Mouse (Mus musculus) intestine, embryonic 16.5 days (tissue): ENCODE measurements around the gene Wipf3. TPM values are rescaled to one million over a fixed set of nuclear protein-coding genes. Genes with fewer than 3 reads are reported as not detected.

Source experiments
- ATAC-seq: fragments of 200-750 bp; cut with Nextera tagmentation; 2 replicates; pipeline ENCODE4 v1.8.0; 2017; ENCODE audit warnings: moderate TSS enrichment, moderate library complexity
- H3K27ac ChIP-seq: fragments of 300-500 bp; sonication (generic); 2 replicates; pipeline ENCODE4 v1.5.1; 2014; ENCODE audit warnings: mild to moderate bottlenecking, low read length
- H3K27me3 ChIP-seq: fragments of 300-500 bp; sonication (generic); replicated peaks from 2 replicates; pipeline ENCODE4 v1.6.1; 2014; ENCODE audit warnings: low read length, control low read depth, mixed read lengths; ENCODE audit not compliant: control insufficient read depth, insufficient read depth
- H3K36me3 ChIP-seq: fragments of 300-500 bp; sonication (generic); 2 replicates; pipeline ENCODE4 v1.6.1; 2014; ENCODE audit warnings: low read length, control low read depth; ENCODE audit not compliant: control insufficient read depth, insufficient read depth
- H3K4me1 ChIP-seq: fragments of 300-500 bp; sonication (generic); 2 replicates; pipeline ENCODE4 v1.6.1; 2014; ENCODE audit warnings: low read length, control low read depth, mixed read lengths; ENCODE audit not compliant: control insufficient read depth, insufficient read depth
- H3K4me2 ChIP-seq: fragments of 300-500 bp; sonication (generic); 2 replicates; pipeline ENCODE4 v1.6.1; 2014; ENCODE audit warnings: low read depth, low read length, control low read depth
- H3K4me3 ChIP-seq: fragments of 300-500 bp; sonication (generic); 2 replicates; pipeline ENCODE4 v1.5.1; 2014; ENCODE audit warnings: mild to moderate bottlenecking, low read length
- H3K9ac ChIP-seq: fragments of 300-500 bp; sonication (generic); 2 replicates; pipeline ENCODE4 v1.6.1; 2014; ENCODE audit warnings: low read depth, low read length
- H3K9me3 ChIP-seq: fragments of 300-500 bp; sonication (generic); 2 replicates; pipeline ENCODE4 v1.6.1; 2016; ENCODE audit warnings: low read length, control low read depth; ENCODE audit not compliant: control insufficient read depth
- WGBS: fragments of 180-500 bp; shearing (Covaris S2); extraction: QIAGEN DNeasy Blood & Tissue Kit; methylation state at CpG from one replicate; pipeline ENCODE4 v1.1.7; 2014; 5-methylcytosine and 5-hydroxymethylcytosine counted together
- polyA plus RNA-seq: library from polyadenylated mRNA; unstranded; fragments of >200 nt; fragmentation: Nextera tagmentation; extraction: Ambion mirVana; gene quantifications from 2 replicates; pipeline ENCODE4 v1.2.1, GENCODE M21; 2015

Gene Wipf3
- polyA plus RNA-seq: 1.7 and 1.8 TPM in 2 replicates

GRCm38 (mm10) chr6:54429447-54430194, at the start of gene Wipf3:
Wipf3 (plus strand) TSS chr6:54429603.
- H3K36me3 ChIP-seq: no peaks in the 10 kb centered on the region
- no peaks in the 10 kb centered on the region for H3K9me3 ChIP-seq
- peak within 1 kb of the TSS; percentile 60 for H3K4me3 ChIP-seq
- peak within 1 kb of the TSS; percentile 72 for H3K9ac ChIP-seq
- H3K27me3 ChIP-seq: peaks cover 7% of the 10 kb centered on the region; the same call in 1 of the 2 replicates
- peaks cover 16% of the 10 kb centered on the region for H3K4me1 ChIP-seq
- peak; percentile 98 for ATAC-seq
- peak within 1 kb of the TSS; percentile 95 for H3K4me2 ChIP-seq
- under 1% methylated on average over 66 of the region's 71 CpGs for WGBS
- peak within 1 kb of the TSS; percentile 67 for H3K27ac ChIP-seq

- Histone ChIP-seq H3K4me3 (no peak overlapping the region), H3K4me1 (peaks cover 3% of the 10 kb centered on the region), H3K27me3 (no peaks in the 10 kb centered on the region), H3K9me3 (no peaks in the 10 kb centered on the region), H3K36me3 (no peaks in the 10 kb centered on the region), H3K9ac (no peak overlapping the region), H3K27ac (no peak overlapping the region), H3K4me2 (no peak overlapping the region)
- 57% methylated on average over 8 of the region's 8 CpGs for WGBS
- no peak for ATAC-seq
These were observed 46.8 kb upstream of the Wipf3 start for GRCm38 (mm10) chr6:54382636-54383035.

GRCm38 (mm10) chr6:54383893-54384524, 45.4 kb upstream of the Wipf3 start:
- Histone ChIP-seq H3K4me2 (peak overlapping the region; percentile 2; the same call in 1 of the 2 replicates), H3K27ac (peak overlapping the region; percentile 29; the same call in 1 of the 2 replicates), H3K4me3 (no peak overlapping the region), H3K36me3 (no peaks in the 10 kb centered on the region), H3K9ac (no peak overlapping the region), H3K9me3 (no peaks in the 10 kb centered on the region), H3K27me3 (no peaks in the 10 kb centered on the region), H3K4me1 (peaks cover 3% of the 10 kb centered on the region)
- WGBS: 43% methylated on average over 12 of the region's 12 CpGs
- ATAC-seq: peak; percentile 78

- no peak overlapping the region for H3K4me2 ChIP-seq
- no peaks in the 10 kb centered on the region for H3K9me3 ChIP-seq
- H3K4me3 ChIP-seq: no peak overlapping the region
- no peaks in the 10 kb centered on the region for H3K27me3 ChIP-seq
- H3K9ac ChIP-seq: no peak overlapping the region
- peaks cover 3% of the 10 kb centered on the region for H3K4me1 ChIP-seq
- peak; percentile 77 for ATAC-seq
- WGBS: 63% methylated on average over 1 of the region's 1 CpGs
- H3K27ac ChIP-seq: peak overlapping the region; percentile 57; the same call in 1 of the 2 replicates
- no peaks in the 10 kb centered on the region for H3K36me3 ChIP-seq
These were observed 44.6 kb upstream of the Wipf3 start for GRCm38 (mm10) chr6:54384777-54385176.

GRCm38 (mm10) chr6:54386429-54386828, 43.0 kb upstream of the Wipf3 start:
- H3K4me2 ChIP-seq: no peak overlapping the region
- no peak for ATAC-seq
- no peaks in the 10 kb centered on the region for H3K36me3 ChIP-seq
- 85% methylated on average over 4 of the region's 4 CpGs for WGBS
- no peak overlapping the region for H3K9ac ChIP-seq
- H3K4me3 ChIP-seq: no peak overlapping the region
- peaks cover 3% of the 10 kb centered on the region for H3K4me1 ChIP-seq
- no peak overlapping the region for H3K27ac ChIP-seq
- H3K27me3 ChIP-seq: no peaks in the 10 kb centered on the region
- no peaks in the 10 kb centered on the region for H3K9me3 ChIP-seq

GRCm38 (mm10) chr6:54387044-54387443, 42.4 kb upstream of the Wipf3 start:
- peaks cover 3% of the 10 kb centered on the region for H3K4me1 ChIP-seq
- no peaks in the 10 kb centered on the region for H3K9me3 ChIP-seq
- H3K4me3 ChIP-seq: no peak overlapping the region
- H3K4me2 ChIP-seq: no peak overlapping the region
- no peak overlapping the region for H3K27ac ChIP-seq
- no peak for ATAC-seq
- WGBS: 80% methylated on average over 3 of the region's 3 CpGs
- H3K27me3 ChIP-seq: no peaks in the 10 kb centered on the region
- no peaks in the 10 kb centered on the region for H3K36me3 ChIP-seq
- H3K9ac ChIP-seq: no peak overlapping the region

GRCm38 (mm10) chr6:54387751-54388150, 41.7 kb upstream of the Wipf3 start:
- H3K9me3 ChIP-seq: no peaks in the 10 kb centered on the region
- no peaks in the 10 kb centered on the region for H3K27me3 ChIP-seq
- no peak overlapping the region for H3K4me2 ChIP-seq
- H3K9ac ChIP-seq: no peak overlapping the region
- 72% methylated on average over 5 of the region's 5 CpGs for WGBS
- H3K4me1 ChIP-seq: peaks cover 3% of the 10 kb centered on the region
- no peak overlapping the region for H3K27ac ChIP-seq
- ATAC-seq: no peak
- H3K4me3 ChIP-seq: no peak overlapping the region
- no peaks in the 10 kb centered on the region for H3K36me3 ChIP-seq

GRCm38 (mm10) chr6:54388690-54389275, 40.6 kb upstream of the Wipf3 start:
- peak; percentile 64 for ATAC-seq
- WGBS: 66% methylated on average over 7 of the region's 7 CpGs

GRCm38 (mm10) chr6:54391765-54392164, 37.6 kb upstream of the Wipf3 start:
- WGBS: 3% methylated on average over 3 of the region's 3 CpGs
- H3K27me3 ChIP-seq: no peaks in the 10 kb centered on the region
- no peak for ATAC-seq

More at GRCm38 (mm10) chr6:54388690-54389275, 40.6 kb upstream of the Wipf3 start:
- Histone ChIP-seq H3K27ac (no peak overlapping the region), H3K9ac (no peak overlapping the region), H3K36me3 (no peaks in the 10 kb centered on the region), H3K9me3 (no peaks in the 10 kb centered on the region), H3K4me3 (no peak overlapping the region), H3K4me2 (no peak overlapping the region), H3K4me1 (peaks cover 3% of the 10 kb centered on the region), H3K27me3 (no peaks in the 10 kb centered on the region)

More at GRCm38 (mm10) chr6:54391765-54392164, 37.6 kb upstream of the Wipf3 start:
- no peak overlapping the region for H3K4me3 ChIP-seq
- H3K9ac ChIP-seq: no peak overlapping the region
- H3K27ac ChIP-seq: no peak overlapping the region
- H3K36me3 ChIP-seq: no peaks in the 10 kb centered on the region
- no peaks in the 10 kb centered on the region for H3K9me3 ChIP-seq
- H3K4me2 ChIP-seq: no peak overlapping the region
- no peaks in the 10 kb centered on the region for H3K4me1 ChIP-seq
